Mouse (Mus musculus) CD4-positive, CD25-positive, alpha-beta regulatory T cell (primary cell): ENCODE results near the gene Commd3. TPM values are rescaled to one million over a fixed set of nuclear protein-coding genes. Genes with fewer than 3 reads are reported as not detected.

ENCODE experiments used
- polyA plus RNA-seq: library from polyadenylated mRNA; unstranded; fragments of 100-300 nt; shearing (Covaris generic); gene quantifications from one replicate; pipeline ENCODE4 v1.2.1, GENCODE M21; 2017

Gene Commd3
- polyA plus RNA-seq, result 200 TPM

DNA sequence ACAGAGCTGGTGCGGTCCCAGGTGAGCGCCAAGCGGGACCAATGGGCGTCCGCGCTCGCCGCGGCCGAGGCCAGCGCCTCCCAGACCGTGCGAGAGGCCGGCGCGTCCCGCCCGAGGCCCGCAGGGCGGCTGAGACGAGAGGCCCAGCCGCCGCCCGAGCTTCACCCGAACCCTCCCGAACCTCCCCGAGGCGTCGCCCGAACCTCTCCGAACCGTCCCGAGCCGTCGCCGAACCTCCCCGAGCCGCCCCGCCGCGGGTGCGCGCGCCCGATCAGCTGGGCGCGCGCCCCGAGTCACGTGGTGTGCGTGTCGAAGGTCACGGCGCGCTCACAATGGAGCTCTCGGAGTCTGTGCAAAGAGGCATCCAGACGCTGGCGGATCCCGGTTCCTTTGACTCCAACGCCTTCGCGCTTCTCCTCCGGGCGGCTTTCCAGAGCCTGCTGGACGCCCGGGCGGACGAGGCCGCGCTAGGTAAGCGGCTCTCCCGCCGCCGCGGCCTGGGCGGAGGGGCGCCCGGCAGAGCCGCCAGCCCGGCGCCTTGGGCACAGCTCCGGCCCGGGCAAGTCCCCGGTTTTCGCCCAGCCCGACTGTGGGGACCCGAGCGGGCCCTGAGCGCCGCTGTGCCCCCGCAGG lies at the start of gene Commd3:
Gene Commd3 (plus strand): TSS at position 252 of the 633 bp plus-strand sequence.

DNA sequence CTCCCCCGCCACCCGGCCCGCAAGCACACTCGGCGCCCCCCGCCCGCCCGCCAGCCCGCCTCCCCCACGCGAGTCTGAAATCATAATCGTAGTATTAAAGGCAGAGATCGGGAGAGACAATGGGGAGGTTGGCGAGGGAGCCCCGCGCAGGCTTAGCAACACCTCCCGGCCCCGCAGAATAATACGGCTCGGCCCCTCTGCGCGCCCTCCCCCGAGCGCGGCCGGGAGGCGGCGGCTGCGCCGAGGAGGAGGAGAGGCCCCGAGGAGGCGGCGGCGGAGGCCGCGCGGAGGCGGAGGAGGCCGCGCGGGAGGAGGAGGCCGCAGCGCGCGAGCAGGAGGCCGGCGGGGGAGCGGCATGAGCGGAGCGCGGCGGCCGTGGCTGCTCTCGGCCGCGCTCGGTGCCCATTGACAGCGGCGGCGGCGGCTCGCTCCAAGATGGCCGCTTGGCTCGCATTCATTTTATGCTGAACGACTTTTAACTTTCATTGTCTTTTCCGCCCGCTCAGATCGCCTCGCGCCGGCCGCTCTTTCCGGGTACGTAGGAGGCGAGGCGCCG lies 4.8 kb downstream of the Commd3 start, which contains the start of gene Bmi1:
Gene Bmi1 (plus strand): TSS at position 83 of the 556 bp plus-strand sequence.

GRCm38 (mm10) chr2:18693871-18694610 lies 21.9 kb downstream of the Commd3 start, which contains the start of gene Spag6:
Spag6 (plus strand) TSS chr2:18694032.

Other genes starting within 250 kb of the Commd3 start
- gene Bmi1, start 4.6 kb downstream of the Commd3 start, polyA plus RNA-seq, result 47.4 TPM
- gene Spag6, start 21.6 kb downstream of the Commd3 start, polyA plus RNA-seq, result not detected